Mouse (Mus musculus) CH12.LX (cell line): Measurements from ENCODE around the gene Kif5c. TPM values are rescaled to one million over a fixed set of nuclear protein-coding genes. Genes with fewer than 3 reads are reported as not detected.

Experiments
- DNase-seq: peaks from one replicate; pipeline ENCODE4 v3.0.0-alpha.2; 2013; ENCODE audit errors: extremely low read depth
- H3K27ac ChIP-seq: 2 replicates; pipeline ENCODE4 v1.5.1; 2012; ENCODE audit warnings: low read depth, mild to moderate bottlenecking, control low read depth, moderate library complexity; ENCODE audit not compliant: insufficient read depth
- H3K27me3 ChIP-seq: replicated peaks from 2 replicates; pipeline ENCODE3; 2012; ENCODE audit warnings: inconsistent platforms
- H3K36me3 ChIP-seq, 2 experiments: replicated peaks in 1 of 2; 2 replicates each; pipeline versions ENCODE3 to v1.6.1; 2012; ENCODE audit warnings: inconsistent platforms in 1 of 2, low read length in 1 of 2, mild to moderate bottlenecking in 1 of 2, mixed read lengths in 1 of 2, moderate library complexity in 1 of 2; ENCODE audit not compliant: control insufficient read depth in 1 of 2, insufficient read depth in 1 of 2
- H3K4me1 ChIP-seq, 2 experiments: 2 replicates each; pipeline ENCODE4 v1.6.1; 2012; ENCODE audit warnings: inconsistent platforms in 1 of 2, moderate library complexity in 1 of 2; ENCODE audit not compliant: insufficient read depth in 2 of 2, control insufficient read depth in 1 of 2
- H3K4me2 ChIP-seq: 2 replicates; pipeline ENCODE4 v1.6.1; 2012; ENCODE audit warnings: low read depth, mild to moderate bottlenecking, control low read depth; ENCODE audit not compliant: poor library complexity, insufficient read depth, severe bottlenecking
- H3K4me3 ChIP-seq, 3 experiments: fragments of 150-350 bp in 1 of 3; sonication (generic) in 1 of 3; replicated peaks in 1 of 3; 2 replicates each; pipeline versions ENCODE3 to v1.5.1; 2011 to 2012; ENCODE audit warnings: low read depth in 2 of 3, low read length in 2 of 3, mild to moderate bottlenecking in 2 of 3, moderate library complexity in 2 of 3, control low read depth in 1 of 3, improper control_type of control experiment in 1 of 3, inconsistent platforms in 1 of 3, mixed read lengths in 1 of 3; ENCODE audit not compliant: poor library complexity in 1 of 3
- H3K79me2 ChIP-seq: replicated peaks from 2 replicates; pipeline ENCODE4 v1.6.1; 2012; ENCODE audit warnings: mild to moderate bottlenecking, moderate library complexity; ENCODE audit not compliant: control insufficient read depth, poor library complexity, insufficient read depth, severe bottlenecking; ENCODE audit errors: extremely low read depth
- H3K9ac ChIP-seq: 2 replicates; pipeline ENCODE4 v1.6.1; 2012; ENCODE audit warnings: low read depth, mild to moderate bottlenecking, control low read depth, moderate library complexity; ENCODE audit not compliant: insufficient read depth
- H3K9me3 ChIP-seq: replicated peaks from 2 replicates; pipeline ENCODE3; 2012; ENCODE audit warnings: low read length, inconsistent platforms, mixed read lengths
- CHD1 ChIP-seq: IDR thresholded peaks from 2 replicates; pipeline ENCODE4 v1.6.1; 2012; ENCODE audit warnings: low read depth, low read length, improper control_type of control experiment, inconsistent platforms
- CHD2 ChIP-seq: IDR thresholded peaks from 2 replicates; pipeline ENCODE4 v1.6.1; 2011; ENCODE audit warnings: low read length, improper control_type of control experiment
- E2F4 ChIP-seq: IDR thresholded peaks from 2 replicates; pipeline ENCODE4 v1.6.1; 2011; ENCODE audit warnings: low read depth, low read length, improper control_type of control experiment; ENCODE audit not compliant: insufficient replicate concordance
- ELF1 ChIP-seq: IDR thresholded peaks from 2 replicates; pipeline ENCODE4 v1.6.1; 2014; ENCODE audit warnings: low read depth, mild to moderate bottlenecking, inconsistent platforms, low read length, improper control_type of control experiment
- EP300 ChIP-seq: IDR thresholded peaks from 2 replicates; pipeline ENCODE4 v1.6.1; 2011; ENCODE audit warnings: low read length, improper control_type of control experiment
- HCFC1 ChIP-seq: IDR thresholded peaks from 2 replicates; pipeline ENCODE4 v1.6.1; 2012; ENCODE audit warnings: low read depth, mild to moderate bottlenecking, inconsistent platforms, low read length, improper control_type of control experiment
- IRF4 ChIP-seq: IDR thresholded peaks from 2 replicates; pipeline ENCODE4 v1.6.1; 2014; ENCODE audit warnings: low read depth, mild to moderate bottlenecking, inconsistent platforms, low read length, improper control_type of control experiment
- KAT2A ChIP-seq: IDR thresholded peaks from 2 replicates; pipeline ENCODE4 v1.6.1; 2012; ENCODE audit warnings: low read length, improper control_type of control experiment, inconsistent platforms; ENCODE audit not compliant: insufficient replicate concordance
- MAFK ChIP-seq: IDR thresholded peaks from 2 replicates; pipeline ENCODE4 v1.6.1; 2011; ENCODE audit warnings: low read length, improper control_type of control experiment; ENCODE audit not compliant: insufficient replicate concordance
- MEF2A ChIP-seq: IDR thresholded peaks from 2 replicates; pipeline ENCODE4 v1.6.1; 2014; ENCODE audit warnings: low read depth, mild to moderate bottlenecking, inconsistent platforms, low read length, improper control_type of control experiment, borderline replicate concordance
- MXI1 ChIP-seq: IDR thresholded peaks from 2 replicates; pipeline ENCODE4 v1.6.1; 2011; ENCODE audit warnings: mild to moderate bottlenecking, low read depth, low read length, improper control_type of control experiment
- MYC ChIP-seq: IDR thresholded peaks from 2 replicates; pipeline ENCODE4 v1.6.1; 2011; ENCODE audit warnings: low read depth, mild to moderate bottlenecking, improper control_type of control experiment, low read length
- POLR2A ChIP-seq: IDR thresholded peaks from 2 replicates; pipeline ENCODE4 v1.6.1; 2011; ENCODE audit warnings: low read depth, mild to moderate bottlenecking, improper control_type of control experiment, low read length
- RAD21 ChIP-seq: IDR thresholded peaks from 2 replicates; pipeline ENCODE4 v1.6.1; 2011; ENCODE audit warnings: low read depth, mild to moderate bottlenecking, low read length, improper control_type of control experiment, moderate library complexity
- RCOR1 ChIP-seq: conservative IDR thresholded peaks from 2 replicates; pipeline ENCODE4 v1.6.1; 2012; ENCODE audit warnings: low read depth, mild to moderate bottlenecking, inconsistent platforms, low read length, improper control_type of control experiment
- SIN3A ChIP-seq: IDR thresholded peaks from 2 replicates; pipeline ENCODE4 v1.6.1; 2012; ENCODE audit warnings: low read length, improper control_type of control experiment, inconsistent platforms
- SMC3 ChIP-seq: IDR thresholded peaks from 2 replicates; pipeline ENCODE4 v1.6.1; 2011; ENCODE audit warnings: low read depth, low read length, improper control_type of control experiment
- TBP ChIP-seq: conservative IDR thresholded peaks from 2 replicates; pipeline ENCODE4 v1.6.1; 2011; ENCODE audit warnings: low read depth, low read length, improper control_type of control experiment
- USF1 ChIP-seq: IDR thresholded peaks from 2 replicates; pipeline ENCODE4 v1.6.1; 2014; ENCODE audit warnings: low read depth, mild to moderate bottlenecking, inconsistent platforms, low read length, improper control_type of control experiment
- dilution Hi-C: fragments of 300-500 bp; cut with MboI; formaldehyde crosslinking; loops from 2 replicates; pipeline ENCODE4 v1.14.3; 2020; ENCODE audit warnings: low sequenced_read_pairs; ENCODE audit not compliant: extremely low pct_unique_long_range_greater_than_20kb, extremely low pct_ligation_motif_present
- in situ Hi-C: fragments of 300-500 bp; cut with MboI; formaldehyde crosslinking; loops from 3 replicates; pipeline ENCODE4 v1.14.3; 2019; ENCODE audit warnings: low sequenced_read_pairs, low pct_ligation_motif_present, low pct_unique_long_range_greater_than_20kb, mixed read lengths
- polyA plus RNA-seq: library from polyadenylated mRNA; unstranded; fragments of >175 nt; gene quantifications from 2 replicates; pipeline ENCODE4 v1.2.1, GENCODE M21; 2012; ENCODE audit warnings: low read depth; ENCODE audit not compliant: insufficient read length
- total RNA-seq, 2 experiments: library from RNA; depleted of rRNA; stranded (reverse); fragments of 300-350 nt in 1 of 2; fragments of >200 nt in 1 of 2; gene quantifications; 2 replicates each; pipeline ENCODE4 v1.2.3; 2012 to 2014

The Kif5c gene
- total and polyA plus RNA-seq, 3 experiments = 3.0 to 3.5 (median 3.1) TPM

- Histone ChIP-seq H3K4me1 (no peaks in the 10 kb centered on the region), H3K9ac (no peak overlapping the region), H3K27me3 (no peaks in the 10 kb centered on the region), H3K27ac (no peak overlapping the region), H3K4me2 (no peak overlapping the region), H3K36me3 (no peaks in the 10 kb centered on the region)
- in situ Hi-C loops = no loop called here
- no peak for DNase-seq
- TF ChIP-seq HCFC1 = no peak
- TF ChIP-seq EP300 = no peak
- no peak for TF ChIP-seq SIN3A
- TF ChIP-seq, all 38 proteins: peak for 0
- Histone ChIP-seq H3K9me3 (no peaks in the 10 kb centered on the region), H3K79me2 (no peaks in the 10 kb centered on the region), H3K4me3 (no peak overlapping the region)
- dilution Hi-C loops = no loop called here
These were observed 29.7 kb downstream of the Kif5c start for GRCm38 (mm10) chr2:49648806-49649205.

DNA sequence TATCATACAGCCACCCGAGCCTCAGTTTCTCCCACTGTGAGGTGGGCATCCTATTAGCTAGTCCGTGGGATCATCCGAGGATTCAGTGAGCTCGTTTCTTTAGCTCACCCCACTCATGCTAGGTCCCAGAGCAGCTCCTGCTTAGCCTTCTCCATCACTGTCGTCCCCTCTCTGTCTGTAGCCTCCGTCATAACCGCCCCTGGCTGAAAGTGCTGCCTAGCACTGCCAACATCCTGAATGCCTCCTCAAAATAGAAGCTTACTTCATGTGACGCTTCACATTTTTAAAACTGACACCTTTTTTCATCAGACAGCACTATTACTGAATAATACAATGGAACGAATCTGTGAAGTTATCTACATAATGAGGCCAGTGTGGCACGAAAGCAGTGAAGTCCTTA, 30.1 kb downstream of the Kif5c start:
- no peak for DNase-seq
- H3K79me2 ChIP-seq = no peaks in the 10 kb centered on the region
- TF ChIP-seq IRF4 (no peak), RCOR1 (no peak), ELF1 (no peak), USF1 (no peak), MYC (no peak), MAFK (no peak), MEF2A (no peak)
- H3K27me3 ChIP-seq = no peaks in the 10 kb centered on the region
- no peaks in the 10 kb centered on the region for H3K36me3 ChIP-seq
- dilution Hi-C loops (no loop called here), in situ Hi-C loops (no loop called here)
- no peak overlapping the region for H3K9ac ChIP-seq
- no peak overlapping the region for H3K4me2 ChIP-seq
- no peak overlapping the region for H3K4me3 ChIP-seq
- H3K9me3 ChIP-seq = no peaks in the 10 kb centered on the region
- no peak overlapping the region for H3K27ac ChIP-seq
- H3K4me1 ChIP-seq = no peaks in the 10 kb centered on the region

GRCm38 (mm10) chr2:49651737-49652136, 32.6 kb downstream of the Kif5c start:
- no peaks in the 10 kb centered on the region for H3K4me1 ChIP-seq
- no peak for DNase-seq
- H3K4me3 ChIP-seq = no peak overlapping the region
- H3K79me2 ChIP-seq = no peaks in the 10 kb centered on the region
- no peak overlapping the region for H3K4me2 ChIP-seq
- no peak overlapping the region for H3K27ac ChIP-seq
- H3K9me3 ChIP-seq = no peaks in the 10 kb centered on the region
- H3K9ac ChIP-seq = no peak overlapping the region
- dilution Hi-C loops = no loop called here
- TF ChIP-seq USF1 (no peak), CHD2 (no peak), TBP (no peak), EP300 (no peak), POLR2A (no peak), KAT2A (no peak), E2F4 (no peak), SMC3 (no peak), MYC (no peak), ELF1 (no peak), MXI1 (no peak), MAFK (no peak), CHD1 (no peak), RAD21 (no peak), MEF2A (no peak), HCFC1 (no peak)
- in situ Hi-C loops = no loop called here
- H3K27me3 ChIP-seq = no peaks in the 10 kb centered on the region
- H3K36me3 ChIP-seq = no peaks in the 10 kb centered on the region
